In genomic region chr11:70024151-70024514, GRCm38 (mm10) we compare ENCODE assay signal across 8 mouse cellular contexts. TPM values are rescaled to one million over a fixed set of nuclear protein-coding genes. Genes with fewer than 3 reads are reported as not detected.
DNase-seq lines count a peak whose midpoint lies in the region; ATAC-seq lines count a peak whose summit lies in the region.

No protein-coding gene starts in this region.

- no peaks in the 10 kb centered on the region for H3K36me3 ChIP-seq in heart, embryonic 10.5 days
- no peaks in the 10 kb centered on the region for H3K36me3 ChIP-seq in embryonic facial prominence, embryonic 10.5 days (replicated peaks)
- no peaks in the 10 kb centered on the region for H3K36me3 ChIP-seq in hindbrain, embryonic 12.5 days
- H3K36me3 ChIP-seq in midbrain, embryonic 10.5 days: no peaks in the 10 kb centered on the region

- H3K4me2 ChIP-seq in hindbrain, embryonic 12.5 days (replicated peaks): peak overlapping the region; percentile 65

- peak overlapping the region; percentile 80 for H3K27ac ChIP-seq in heart, embryonic 10.5 days
- H3K27ac ChIP-seq in embryonic facial prominence, embryonic 10.5 days (replicated peaks): peak overlapping the region; percentile 81
- H3K27ac ChIP-seq in hindbrain, embryonic 12.5 days: peak overlapping the region; percentile 67
- H3K27ac ChIP-seq in midbrain, embryonic 10.5 days (replicated peaks): peak overlapping the region; percentile 81

- H3K9me3 ChIP-seq in heart, embryonic 10.5 days: no peaks in the 10 kb centered on the region
- H3K9me3 ChIP-seq in embryonic facial prominence, embryonic 10.5 days: no peaks in the 10 kb centered on the region
- no peaks in the 10 kb centered on the region for H3K9me3 ChIP-seq in hindbrain, embryonic 12.5 days (replicated peaks)
- H3K9me3 ChIP-seq in midbrain, embryonic 10.5 days (replicated peaks): no peaks in the 10 kb centered on the region

- H3K4me3 ChIP-seq in heart, embryonic 10.5 days: peak overlapping the region; percentile 58
- peak overlapping the region; percentile 58 for H3K4me3 ChIP-seq in embryonic facial prominence, embryonic 10.5 days
- H3K4me3 ChIP-seq in hindbrain, embryonic 12.5 days: peak overlapping the region; percentile 35
- H3K4me3 ChIP-seq in midbrain, embryonic 10.5 days: peak overlapping the region; percentile 57

- peak overlapping the region; percentile 57; the same call in 1 of the 2 replicates for H3K9ac ChIP-seq in hindbrain, embryonic 12.5 days

- peaks cover 85% of the 10 kb centered on the region for H3K4me1 ChIP-seq in heart, embryonic 10.5 days
- peaks cover 98% of the 10 kb centered on the region for H3K4me1 ChIP-seq in embryonic facial prominence, embryonic 10.5 days
- H3K4me1 ChIP-seq in hindbrain, embryonic 12.5 days: peaks cover 86% of the 10 kb centered on the region
- H3K4me1 ChIP-seq in midbrain, embryonic 10.5 days: peaks cover 94% of the 10 kb centered on the region

- no peak for DNase-seq in heart, embryonic 10.5 days (ENCODE audit: low spot score)
- DNase-seq in heart, adult 8-10 months (ENCODE audit: low spot score): no peak
- DNase-seq in embryonic facial prominence, embryonic 10.5 days (ENCODE audit: low spot score): no peak
- no peak for DNase-seq in midbrain, embryonic 10.5 days (ENCODE audit: low spot score)
- DNase-seq in ovary, adult 18-20 months (ENCODE audit: low spot score): no peak
- no peak for DNase-seq in retina, postnatal 1 day
- DNase-seq in retina, embryonic 14.5 days (ENCODE audit: low spot score): no peak

- no peak for ATAC-seq in hindbrain, embryonic 12.5 days (ENCODE audit: low FRiP score)

- WGBS in heart, embryonic 10.5 days: 18% methylated on average over 6 of the region's 6 CpGs
- 13% methylated on average over 6 of the region's 6 CpGs for WGBS in embryonic facial prominence, embryonic 10.5 days
- 12% methylated on average over 6 of the region's 6 CpGs for WGBS in hindbrain, embryonic 12.5 days
- 12% methylated on average over 6 of the region's 6 CpGs for WGBS in midbrain, embryonic 10.5 days

- peaks cover 12% of the 10 kb centered on the region for H3K27me3 ChIP-seq in heart, embryonic 10.5 days (ENCODE audit: insufficient read depth, poor library complexity, severe bottlenecking)
- H3K27me3 ChIP-seq in embryonic facial prominence, embryonic 10.5 days (replicated peaks; ENCODE audit: low read depth, poor library complexity, severe bottlenecking): no peaks in the 10 kb centered on the region
- H3K27me3 ChIP-seq in hindbrain, embryonic 12.5 days: no peaks in the 10 kb centered on the region
- H3K27me3 ChIP-seq in midbrain, embryonic 10.5 days (ENCODE audit: low read depth, poor library complexity, severe bottlenecking): no peaks in the 10 kb centered on the region

RNA-seq across cellular contexts. Expression of gene Dlg4, which starts 7.4 kb away (rescaled TPM):
- polyA plus RNA-seq in heart, embryonic 10.5 days (2016; fragmentation: Nextera tagmentation; extraction: Ambion mirVana): 5.7 and 9.3 TPM in 2 replicates
- 1 to 10 TPM; 3.9 to 6.3 (median 5.2) TPM for total RNA-seq in heart, adult 8-10 months (2022)
- 12.6 and 13.2 TPM in 2 replicates for polyA plus RNA-seq in embryonic facial prominence, embryonic 10.5 days (2016; fragmentation: Nextera tagmentation; extraction: Ambion mirVana)
- 23.0 and 28.5 TPM in 2 replicates for polyA plus RNA-seq in hindbrain, embryonic 12.5 days (2016; fragmentation: Nextera tagmentation; extraction: Ambion mirVana)
- polyA plus RNA-seq in midbrain, embryonic 10.5 days (2016; fragmentation: Nextera tagmentation; extraction: Ambion mirVana): 16.6 and 23.8 TPM in 2 replicates

RNA-seq across cellular contexts. Expression of gene Acadvl, which starts 8.9 kb away (rescaled TPM):
- 79.1 and 102 TPM in 2 replicates for polyA plus RNA-seq in heart, embryonic 10.5 days (2016; fragmentation: Nextera tagmentation; extraction: Ambion mirVana)
- 1,000 to 10,000 TPM; 1,233 to 1,415 (median 1,285) TPM for total RNA-seq in heart, adult 8-10 months (2022)
- polyA plus RNA-seq in embryonic facial prominence, embryonic 10.5 days (2016; fragmentation: Nextera tagmentation; extraction: Ambion mirVana): 42.2 and 46.3 TPM in 2 replicates
- polyA plus RNA-seq in hindbrain, embryonic 12.5 days (2016; fragmentation: Nextera tagmentation; extraction: Ambion mirVana): 59.8 and 61.9 TPM in 2 replicates
- polyA plus RNA-seq in midbrain, embryonic 10.5 days (2016; fragmentation: Nextera tagmentation; extraction: Ambion mirVana): 42.2 and 48.6 TPM in 2 replicates

RNA-seq across cellular contexts. Expression of gene Dvl2, which starts 23.7 kb away (rescaled TPM):
- 29.5 and 40.3 TPM in 2 replicates for polyA plus RNA-seq in heart, embryonic 10.5 days (2016; fragmentation: Nextera tagmentation; extraction: Ambion mirVana)
- total RNA-seq in heart, adult 8-10 months (2022): 1 to 10 TPM; 4.0 to 6.4 (median 5.1) TPM
- 59.0 and 59.8 TPM in 2 replicates for polyA plus RNA-seq in embryonic facial prominence, embryonic 10.5 days (2016; fragmentation: Nextera tagmentation; extraction: Ambion mirVana)
- 45.9 and 46.4 TPM in 2 replicates for polyA plus RNA-seq in hindbrain, embryonic 12.5 days (2016; fragmentation: Nextera tagmentation; extraction: Ambion mirVana)
- polyA plus RNA-seq in midbrain, embryonic 10.5 days (2016; fragmentation: Nextera tagmentation; extraction: Ambion mirVana): 52.1 and 54.1 TPM in 2 replicates

RNA-seq across cellular contexts. Expression of gene Phf23, which starts 28.6 kb away (rescaled TPM):
- 51.8 and 73.3 TPM in 2 replicates for polyA plus RNA-seq in heart, embryonic 10.5 days (2016; fragmentation: Nextera tagmentation; extraction: Ambion mirVana)
- 10 to 100 TPM; 21.0 to 24.9 (median 23.6) TPM for total RNA-seq in heart, adult 8-10 months (2022)
- 96.5 and 98.3 TPM in 2 replicates for polyA plus RNA-seq in embryonic facial prominence, embryonic 10.5 days (2016; fragmentation: Nextera tagmentation; extraction: Ambion mirVana)
- polyA plus RNA-seq in hindbrain, embryonic 12.5 days (2016; fragmentation: Nextera tagmentation; extraction: Ambion mirVana): 87.8 and 96.2 TPM in 2 replicates
- polyA plus RNA-seq in midbrain, embryonic 10.5 days (2016; fragmentation: Nextera tagmentation; extraction: Ambion mirVana): 95.1 and 96.3 TPM in 2 replicates

RNA-seq across cellular contexts. Expression of gene Asgr1, which starts 29.8 kb away (rescaled TPM):
- 0.23 and 0.93 TPM in 2 replicates for polyA plus RNA-seq in heart, embryonic 10.5 days (2016; fragmentation: Nextera tagmentation; extraction: Ambion mirVana)
- total RNA-seq in heart, adult 8-10 months (2022): not detected
- polyA plus RNA-seq in embryonic facial prominence, embryonic 10.5 days (2016; fragmentation: Nextera tagmentation; extraction: Ambion mirVana): 0.55 and 0.70 TPM in 2 replicates
- polyA plus RNA-seq in hindbrain, embryonic 12.5 days (2016; fragmentation: Nextera tagmentation; extraction: Ambion mirVana): 0.56 and 0.89 TPM in 2 replicates
- polyA plus RNA-seq in midbrain, embryonic 10.5 days (2016; fragmentation: Nextera tagmentation; extraction: Ambion mirVana): 0.58 and 0.73 TPM in 2 replicates
